Mouse (Mus musculus): ENCODE measurements around the gene Actr1a. TPM values are rescaled to one million over a fixed set of nuclear protein-coding genes. Genes with fewer than 3 reads are reported as not detected.

Actr1a gene
- 100 to 1,000 TPM in 1 of 2 experiments, 10 to 100 TPM in 1; 88.7 to 102 TPM for polyA plus RNA-seq (2017; shearing (Covaris generic))

GRCm38 (mm10) chr19:46395109-46396009 lies at the start of gene Actr1a:
Actr1a (minus strand) TSS chr19:46395748.

GRCm38 (mm10) chr19:46396686-46397435 lies 1.3 kb upstream of the Actr1a start, which contains the start of gene Sufu:
Sufu (plus strand) TSS chr19:46396896.

GRCm38 (mm10) chr19:46350168-46350932 lies 45.2 kb downstream of the Actr1a start, which contains the start of gene 2310034G01Rik:
2310034G01Rik (minus strand) TSS chr19:46350302.

GRCm38 (mm10) chr19:46338331-46338936 lies 57.1 kb downstream of the Actr1a start, which contains the start of gene Cuedc2:
Cuedc2 (minus strand) TSS chr19:46338702.

GRCm38 (mm10) chr19:46328081-46329030 lies 67.2 kb downstream of the Actr1a start, which contains the start of gene Fbxl15:
Fbxl15 (plus strand) TSS chr19:46328184.

Other genes starting within 250 kb of the Actr1a start
- gene Pitx3, start 247.4 kb downstream of the Actr1a start, polyA plus RNA-seq (2017; shearing (Covaris generic)): under 1 TPM in 1 of 2 experiments, not detected in 1; 0.27 TPM
- gene Gbf1, start 243.2 kb downstream of the Actr1a start, polyA plus RNA-seq (2017; shearing (Covaris generic)): 10 to 100 TPM; 57.4 to 61.6 TPM
- 100 to 1,000 TPM in 1 of 2 experiments, 10 to 100 TPM in 1; 87.1 to 102 TPM for gene Nfkb2, start 91.4 kb downstream of the Actr1a start, polyA plus RNA-seq (2017; shearing (Covaris generic))
- 1 to 10 TPM; 4.2 to 7.8 TPM for gene Psd, start 68.6 kb downstream of the Actr1a start, polyA plus RNA-seq (2017; shearing (Covaris generic))
- gene Fbxl15, start 67.6 kb downstream of the Actr1a start, polyA plus RNA-seq (2017; shearing (Covaris generic)): 10 to 100 TPM; 15.7 to 16.8 TPM
- 10 to 100 TPM; 32.0 to 45.8 TPM for gene Cuedc2, start 57.0 kb downstream of the Actr1a start, polyA plus RNA-seq (2017; shearing (Covaris generic))
- gene Mfsd13a, start 54.6 kb downstream of the Actr1a start, polyA plus RNA-seq (2017; shearing (Covaris generic)): 1 to 10 TPM; 6.5 to 8.3 TPM
- under 1 TPM; 0.21 to 0.57 TPM for gene 2310034G01Rik, start 45.4 kb downstream of the Actr1a start, polyA plus RNA-seq (2017; shearing (Covaris generic))
- gene Sufu, start 1.1 kb upstream of the Actr1a start, polyA plus RNA-seq (2017; shearing (Covaris generic)): 10 to 100 TPM; 31.7 to 44.7 TPM
- gene Trim8, start 106.0 kb upstream of the Actr1a start, polyA plus RNA-seq (2017; shearing (Covaris generic)): 100 to 1,000 TPM; 135 to 144 TPM
- 10 to 100 TPM; 17.6 to 25.9 TPM for gene Arl3, start 177.4 kb upstream of the Actr1a start, polyA plus RNA-seq (2017; shearing (Covaris generic))
- gene Sfxn2, start 177.6 kb upstream of the Actr1a start, polyA plus RNA-seq (2017; shearing (Covaris generic)): 10 to 100 TPM; 12.5 to 19.6 TPM
- gene Wbp1l, start 203.3 kb upstream of the Actr1a start, polyA plus RNA-seq (2017; shearing (Covaris generic)): 10 to 100 TPM; 57.8 to 68.5 TPM

All from inflammation-experienced regulatory T-cells (primary cell).